Mouse (Mus musculus): ENCODE data around the gene Chst5. TPM values are rescaled to one million over a fixed set of nuclear protein-coding genes. Genes with fewer than 3 reads are reported as not detected.

The Chst5 gene
- polyA plus RNA-seq, 1 experiment from 2014 or later, result 5.3 TPM

DNA sequence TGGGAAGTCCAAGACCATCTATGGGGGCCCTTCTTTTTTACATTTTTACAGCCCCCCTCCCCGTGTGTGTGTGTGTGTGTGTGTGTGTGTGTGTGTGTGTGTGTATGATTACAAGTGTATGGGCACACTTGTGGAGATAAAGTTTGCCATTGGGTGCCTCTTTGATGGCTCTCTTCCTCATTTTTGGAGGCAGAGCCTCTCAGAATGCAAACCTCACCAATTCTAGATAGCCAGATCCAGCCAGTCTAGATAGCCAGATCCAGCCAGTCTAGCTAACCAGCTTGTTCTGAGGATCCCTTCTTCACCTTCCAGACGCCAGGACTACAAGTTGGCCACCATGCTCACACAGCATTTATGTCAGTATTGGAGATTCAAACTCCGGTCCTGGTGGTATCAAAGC is 39.0 kb downstream of the Chst5 start:
- Histone ChIP-seq H3K4me3 (ENCODE audit: low read depth, low read length) (no peak overlapping the region), H3K9ac (replicated peaks; ENCODE audit: low read depth) (no peak overlapping the region), H3K27me3 (replicated peaks; ENCODE audit: insufficient read depth, low read length) (no peaks in the 10 kb centered on the region), H3K36me3 (ENCODE audit: insufficient read depth, low read length) (no peaks in the 10 kb centered on the region), H3K4me2 (replicated peaks; ENCODE audit: low read depth, low read length) (no peak overlapping the region), H3K27ac (ENCODE audit: low read length) (no peak overlapping the region), H3K4me1 (ENCODE audit: insufficient read depth, low read depth, low read length) (no peaks in the 10 kb centered on the region), H3K9me3 (ENCODE audit: low read length) (no peaks in the 10 kb centered on the region)
- WGBS, result 90% methylated on average over 3 of the region's 3 CpGs
- ATAC-seq, result no peak
- no peak for DNase-seq (ENCODE audit: low spot score)
- TF ChIP-seq EP300 (IDR thresholded peaks at IDR 0.05) (no peak), CTCF (IDR thresholded peaks at IDR 0.05) (no peak)

DNA sequence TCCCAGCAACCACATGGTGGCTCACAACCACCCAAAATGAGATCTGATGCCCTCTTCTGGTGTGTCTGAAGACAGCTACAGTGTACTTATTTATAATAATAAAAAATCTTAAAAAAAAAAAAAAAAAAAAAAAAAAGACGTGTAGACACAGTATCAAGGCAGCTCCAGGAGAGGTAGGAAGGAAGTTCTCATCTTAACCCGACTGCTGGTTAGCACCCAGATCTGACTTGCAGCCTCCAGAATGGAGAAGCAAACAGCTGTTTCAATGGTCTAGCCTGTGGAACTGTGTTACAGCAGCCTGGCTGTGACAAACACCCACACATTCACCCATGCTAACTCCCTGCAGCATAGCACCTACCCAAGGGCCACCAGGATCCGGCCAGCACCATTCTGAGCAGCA is 39.9 kb downstream of the Chst5 start:
- Histone ChIP-seq H3K36me3 (ENCODE audit: insufficient read depth, low read length) (no peaks in the 10 kb centered on the region), H3K4me3 (ENCODE audit: low read depth, low read length) (no peak overlapping the region), H3K4me1 (ENCODE audit: insufficient read depth, low read depth, low read length) (no peaks in the 10 kb centered on the region), H3K9ac (replicated peaks; ENCODE audit: low read depth) (no peak overlapping the region), H3K9me3 (ENCODE audit: low read length) (no peaks in the 10 kb centered on the region), H3K4me2 (replicated peaks; ENCODE audit: low read depth, low read length) (no peak overlapping the region), H3K27me3 (replicated peaks; ENCODE audit: insufficient read depth, low read length) (no peaks in the 10 kb centered on the region), H3K27ac (ENCODE audit: low read length) (no peak overlapping the region)
- ATAC-seq (no peak), DNase-seq (ENCODE audit: low spot score) (no peak)
- 86% methylated on average over 3 of the region's 3 CpGs for WGBS
- TF ChIP-seq CTCF (IDR thresholded peaks at IDR 0.05) (no peak), EP300 (IDR thresholded peaks at IDR 0.05) (no peak)

DNA sequence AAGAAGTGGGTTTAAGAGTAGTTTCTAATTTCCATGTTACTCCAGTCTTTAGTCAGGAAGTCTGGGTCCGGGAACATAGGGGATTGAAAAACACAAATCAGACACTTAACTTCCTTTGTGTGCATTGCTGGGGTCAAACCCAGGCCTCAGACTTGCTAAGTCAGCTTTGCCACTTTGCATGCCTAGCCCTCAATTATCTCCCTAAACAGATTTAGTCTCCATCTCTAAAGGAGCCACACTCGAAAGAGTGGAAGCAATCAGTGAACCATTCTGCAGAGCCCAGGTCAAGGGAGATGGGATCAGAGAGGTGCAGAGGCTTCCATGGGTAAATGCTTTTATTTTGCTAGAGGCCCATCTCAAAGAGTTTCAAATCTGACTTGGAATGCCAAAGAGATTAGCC is 41.6 kb downstream of the Chst5 start:
- H3K27me3 ChIP-seq (replicated peaks; ENCODE audit: insufficient read depth, low read length), result no peaks in the 10 kb centered on the region
- TF ChIP-seq EP300 (IDR thresholded peaks at IDR 0.05) (no peak), CTCF (IDR thresholded peaks at IDR 0.05) (no peak)
- no peaks in the 10 kb centered on the region for H3K4me1 ChIP-seq (ENCODE audit: insufficient read depth, low read depth, low read length)
- 24% methylated on average over 2 of the region's 2 CpGs for whole genome bisulfite sequencing
- no peak overlapping the region for H3K9ac ChIP-seq (replicated peaks; ENCODE audit: low read depth)
- H3K36me3 ChIP-seq (ENCODE audit: insufficient read depth, low read length), result no peaks in the 10 kb centered on the region
- ATAC-seq, result no peak
- no peaks in the 10 kb centered on the region for H3K9me3 ChIP-seq (ENCODE audit: low read length)
- no peak overlapping the region for H3K27ac ChIP-seq (ENCODE audit: low read length)
- no peak for DNase-seq (ENCODE audit: low spot score)
- H3K4me2 ChIP-seq (replicated peaks; ENCODE audit: low read depth, low read length), result no peak overlapping the region
- no peak overlapping the region for H3K4me3 ChIP-seq (ENCODE audit: low read depth, low read length)

DNA sequence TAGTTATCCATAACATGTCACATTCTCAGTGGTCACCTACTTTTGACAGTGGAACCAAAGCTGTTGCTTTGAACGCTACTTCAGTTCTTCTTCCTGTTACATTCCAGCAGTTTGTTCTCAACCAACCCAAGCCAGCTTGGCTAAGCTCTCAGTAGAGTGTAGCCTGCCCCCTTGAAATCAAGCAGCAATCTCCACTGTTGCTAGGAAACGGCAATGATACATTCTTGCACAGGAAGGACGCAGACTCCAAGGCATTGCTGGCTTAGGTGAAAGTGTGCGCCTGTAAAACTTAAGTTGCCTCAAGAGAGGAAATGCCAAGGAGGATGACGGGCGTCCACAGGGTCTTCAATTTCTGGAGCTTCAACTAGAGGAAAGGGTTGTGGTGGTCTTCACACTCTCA is 44.4 kb downstream of the Chst5 start:
- Histone ChIP-seq H3K4me3 (ENCODE audit: low read depth, low read length) (no peak overlapping the region), H3K4me1 (ENCODE audit: insufficient read depth, low read depth, low read length) (no peaks in the 10 kb centered on the region), H3K9me3 (ENCODE audit: low read length) (no peaks in the 10 kb centered on the region), H3K27me3 (replicated peaks; ENCODE audit: insufficient read depth, low read length) (no peaks in the 10 kb centered on the region), H3K27ac (ENCODE audit: low read length) (no peak overlapping the region), H3K36me3 (ENCODE audit: insufficient read depth, low read length) (no peaks in the 10 kb centered on the region), H3K9ac (replicated peaks; ENCODE audit: low read depth) (no peak overlapping the region), H3K4me2 (replicated peaks; ENCODE audit: low read depth, low read length) (no peak overlapping the region)
- ATAC-seq, result peak; percentile 97
- WGBS, result 40% methylated on average over 6 of the region's 6 CpGs
- no peak for TF ChIP-seq EP300 (IDR thresholded peaks at IDR 0.05)
- 0 out of 2 replicates have a peak, but pooled peaks have one; percentile 2 for TF ChIP-seq CTCF (IDR thresholded peaks at IDR 0.05)
- DNase-seq (ENCODE audit: low spot score), result peak; percentile 87

DNA sequence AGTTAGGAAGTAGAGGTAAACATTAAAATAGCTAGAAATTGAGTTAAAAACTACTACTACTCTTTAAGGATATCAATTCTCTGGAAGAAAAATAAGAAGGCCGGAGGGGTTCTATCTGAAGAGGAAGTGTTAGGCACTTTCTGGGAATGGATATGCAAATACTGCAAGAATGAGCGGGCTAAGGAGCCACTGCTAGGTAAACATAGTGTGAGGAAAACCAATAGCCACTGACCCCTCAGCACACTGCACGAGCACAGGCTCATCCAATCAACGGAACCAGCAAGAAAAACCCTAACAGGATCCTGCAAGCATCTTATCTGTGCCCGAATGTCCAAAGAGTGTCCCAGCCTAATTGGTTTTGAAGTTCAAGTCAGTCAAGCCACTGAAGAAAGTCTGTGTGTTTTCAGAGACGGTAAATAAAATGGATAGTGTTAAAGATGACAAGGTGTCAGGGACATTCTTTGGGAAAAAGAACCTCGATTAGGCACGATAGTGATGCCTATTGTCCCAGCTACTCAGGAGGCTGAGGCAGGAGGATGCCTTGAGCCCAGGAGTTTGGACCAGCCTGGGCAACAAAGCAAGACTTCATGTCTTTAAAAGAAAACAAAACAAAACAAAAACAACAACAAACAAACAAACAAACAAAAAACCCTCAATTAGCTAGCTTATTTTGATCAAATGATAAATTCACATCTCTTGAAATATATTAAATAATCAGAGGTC is 45.0 kb downstream of the Chst5 start:
- no peak for TF ChIP-seq EP300 (IDR thresholded peaks at IDR 0.05)
- TF ChIP-seq CTCF (IDR thresholded peaks at IDR 0.05), result no peak
- Histone ChIP-seq H3K4me1 (ENCODE audit: insufficient read depth, low read depth, low read length) (no peaks in the 10 kb centered on the region), H3K27me3 (replicated peaks; ENCODE audit: insufficient read depth, low read length) (no peaks in the 10 kb centered on the region), H3K27ac (ENCODE audit: low read length) (no peak overlapping the region), H3K4me2 (replicated peaks; ENCODE audit: low read depth, low read length) (no peak overlapping the region), H3K4me3 (ENCODE audit: low read depth, low read length) (no peak overlapping the region), H3K36me3 (ENCODE audit: insufficient read depth, low read length) (no peaks in the 10 kb centered on the region), H3K9ac (replicated peaks; ENCODE audit: low read depth) (no peak overlapping the region), H3K9me3 (ENCODE audit: low read length) (no peaks in the 10 kb centered on the region)
- no peak for ATAC-seq
- 75% methylated on average over 8 of the region's 8 CpGs for WGBS
- no peak for DNase-seq (ENCODE audit: low spot score)

DNA sequence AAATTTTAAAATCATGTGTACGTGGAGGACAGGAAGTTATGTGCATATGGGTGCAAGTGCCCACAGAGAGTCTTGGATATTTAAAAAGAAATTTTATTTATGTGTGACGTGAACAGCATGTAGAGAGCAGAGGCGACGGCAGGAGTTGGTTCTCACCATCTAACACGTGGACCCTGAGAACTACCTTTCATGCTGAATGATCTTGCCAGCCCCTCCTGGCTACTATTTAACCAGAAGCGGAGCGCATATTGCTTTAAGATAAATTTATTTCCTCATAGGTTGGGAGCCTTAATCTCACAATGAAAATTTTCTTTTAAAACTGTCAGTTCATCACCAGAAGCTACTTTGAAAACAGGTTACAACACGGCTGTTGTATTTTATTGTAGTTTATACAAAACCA is 45.6 kb downstream of the Chst5 start:
- Histone ChIP-seq H3K4me1 (ENCODE audit: insufficient read depth, low read depth, low read length) (no peaks in the 10 kb centered on the region), H3K27me3 (replicated peaks; ENCODE audit: insufficient read depth, low read length) (no peaks in the 10 kb centered on the region), H3K36me3 (ENCODE audit: insufficient read depth, low read length) (no peaks in the 10 kb centered on the region), H3K9me3 (ENCODE audit: low read length) (no peaks in the 10 kb centered on the region), H3K27ac (ENCODE audit: low read length) (no peak overlapping the region), H3K4me2 (replicated peaks; ENCODE audit: low read depth, low read length) (no peak overlapping the region), H3K9ac (replicated peaks; ENCODE audit: low read depth) (no peak overlapping the region), H3K4me3 (ENCODE audit: low read depth, low read length) (no peak overlapping the region)
- ATAC-seq (no peak), DNase-seq (ENCODE audit: low spot score) (no peak)
- no peak for TF ChIP-seq CTCF (IDR thresholded peaks at IDR 0.05)
- TF ChIP-seq EP300 (IDR thresholded peaks at IDR 0.05), result no peak
- WGBS, result 79% methylated on average over 8 of the region's 8 CpGs

All from lung, postnatal 0 days (tissue).